Mouse (Mus musculus) thymus, postnatal 4 days (tissue): ENCODE results near the gene Nectin1.
A peak's percentile ranks its signal among the peaks of the same experiment; 100 is the strongest.

Experiments used
- DNase-seq: peaks from one replicate; pipeline ENCODE4 v3.0.0; 2021

Gene Nectin1

GRCm38 (mm10) chr9:43742066-43742465, 1.7 kb upstream of the Nectin1 start:
- DNase-seq, result no peak

- peak; percentile 29 for DNase-seq
Measured at GRCm38 (mm10) chr9:43742902-43743646, 710 bp upstream of the Nectin1 start.

- peak; percentile 58 for DNase-seq
Measured at GRCm38 (mm10) chr9:43744138-43744981, 576 bp downstream of the Nectin1 start.

GRCm38 (mm10) chr9:43745051-43745792, 1.4 kb downstream of the Nectin1 start:
- DNase-seq, result peak; percentile 52

- DNase-seq, result no peak
Measured at GRCm38 (mm10) chr9:43745951-43746703, 2.3 kb downstream of the Nectin1 start.

GRCm38 (mm10) chr9:43747710-43748109, 3.9 kb downstream of the Nectin1 start:
- DNase-seq, result no peak

- no peak for DNase-seq
Measured at GRCm38 (mm10) chr9:43748519-43748918, 4.7 kb downstream of the Nectin1 start.

GRCm38 (mm10) chr9:43750053-43750452, 6.3 kb downstream of the Nectin1 start:
- no peak for DNase-seq

- no peak for DNase-seq
Measured at GRCm38 (mm10) chr9:43751111-43751510, 7.3 kb downstream of the Nectin1 start.

GRCm38 (mm10) chr9:43753481-43753880, 9.7 kb downstream of the Nectin1 start:
- no peak for DNase-seq

- DNase-seq, result no peak
Measured at GRCm38 (mm10) chr9:43754083-43754482, 10.3 kb downstream of the Nectin1 start.

- DNase-seq, result no peak
Measured at GRCm38 (mm10) chr9:43754768-43755197, 11.0 kb downstream of the Nectin1 start.

- no peak for DNase-seq
Measured at GRCm38 (mm10) chr9:43755464-43755863, 11.7 kb downstream of the Nectin1 start.

GRCm38 (mm10) chr9:43755928-43756327, 12.1 kb downstream of the Nectin1 start:
- no peak for DNase-seq

- DNase-seq, result no peak
Measured at GRCm38 (mm10) chr9:43757225-43757624, 13.4 kb downstream of the Nectin1 start.

GRCm38 (mm10) chr9:43757972-43758965, 14.5 kb downstream of the Nectin1 start:
- no peak for DNase-seq

GRCm38 (mm10) chr9:43760078-43760477, 16.3 kb downstream of the Nectin1 start:
- no peak for DNase-seq

- no peak for DNase-seq
Measured at GRCm38 (mm10) chr9:43761181-43761820, 17.5 kb downstream of the Nectin1 start.

- DNase-seq, result no peak
Measured at GRCm38 (mm10) chr9:43761941-43762340, 18.2 kb downstream of the Nectin1 start.

- DNase-seq, result no peak
Measured at GRCm38 (mm10) chr9:43765419-43766179, 21.8 kb downstream of the Nectin1 start.
